Mouse (Mus musculus): Measurements from ENCODE around the gene Celf2. TPM values are rescaled to one million over a fixed set of nuclear protein-coding genes. Genes with fewer than 3 reads are reported as not detected.
A peak's percentile ranks its signal among the peaks of the same experiment; 100 is the strongest.

The Celf2 gene
- polyA plus RNA-seq, 1 experiment, result 231 TPM

GRCm38 (mm10) chr2:6642222-6642850 lies 867.0 kb downstream of the Celf2 start:
- DNase-seq (ENCODE audit: extremely low spot score in 1 of 2, low spot score in 1 of 2), result no peak

- no peak for DNase-seq (ENCODE audit: extremely low spot score in 1 of 2, low spot score in 1 of 2)
Measured at GRCm38 (mm10) chr2:6639370-6639769, 870.0 kb downstream of the Celf2 start.

GRCm38 (mm10) chr2:6637147-6637546 lies 872.2 kb downstream of the Celf2 start:
- no peak for DNase-seq (ENCODE audit: extremely low spot score in 1 of 2, low spot score in 1 of 2)

GRCm38 (mm10) chr2:6634899-6635298 lies 874.5 kb downstream of the Celf2 start:
- DNase-seq (ENCODE audit: extremely low spot score in 1 of 2, low spot score in 1 of 2), result no peak

GRCm38 (mm10) chr2:6633115-6633514 lies 876.2 kb downstream of the Celf2 start:
- DNase-seq (ENCODE audit: extremely low spot score in 1 of 2, low spot score in 1 of 2), result no peak

- DNase-seq (ENCODE audit: extremely low spot score in 1 of 2, low spot score in 1 of 2), result no peak
Measured at GRCm38 (mm10) chr2:6623802-6624201, 885.6 kb downstream of the Celf2 start.

- DNase-seq (ENCODE audit: extremely low spot score in 1 of 2, low spot score in 1 of 2), result no peak
Measured at GRCm38 (mm10) chr2:6622082-6622481, 887.3 kb downstream of the Celf2 start.

GRCm38 (mm10) chr2:6618856-6619255 lies 890.5 kb downstream of the Celf2 start:
- no peak for DNase-seq (ENCODE audit: extremely low spot score in 1 of 2, low spot score in 1 of 2)

- no peak for DNase-seq (ENCODE audit: extremely low spot score in 1 of 2, low spot score in 1 of 2)
Measured at GRCm38 (mm10) chr2:6618450-6618849, 890.9 kb downstream of the Celf2 start.

- no peak for DNase-seq (ENCODE audit: extremely low spot score in 1 of 2, low spot score in 1 of 2)
Measured at GRCm38 (mm10) chr2:6604347-6604746, 905.0 kb downstream of the Celf2 start.

GRCm38 (mm10) chr2:6603880-6604279 lies 905.5 kb downstream of the Celf2 start:
- DNase-seq (ENCODE audit: extremely low spot score in 1 of 2, low spot score in 1 of 2), result no peak

GRCm38 (mm10) chr2:6602163-6602562 lies 907.2 kb downstream of the Celf2 start:
- no peak for DNase-seq (ENCODE audit: extremely low spot score in 1 of 2, low spot score in 1 of 2)

- DNase-seq (ENCODE audit: extremely low spot score in 1 of 2, low spot score in 1 of 2), result no peak
Measured at GRCm38 (mm10) chr2:6598879-6599167, 910.5 kb downstream of the Celf2 start.

GRCm38 (mm10) chr2:6598124-6598878 lies 911.1 kb downstream of the Celf2 start:
- no peak for DNase-seq (ENCODE audit: extremely low spot score in 1 of 2, low spot score in 1 of 2)

- DNase-seq (ENCODE audit: extremely low spot score in 1 of 2, low spot score in 1 of 2), result no peak
Measured at GRCm38 (mm10) chr2:6594736-6595135, 914.6 kb downstream of the Celf2 start.

- DNase-seq (ENCODE audit: extremely low spot score in 1 of 2, low spot score in 1 of 2), result peak in 1 of 2 experiments; percentile 35
Measured at GRCm38 (mm10) chr2:6594160-6594559, 915.2 kb downstream of the Celf2 start.

- DNase-seq (ENCODE audit: extremely low spot score in 1 of 2, low spot score in 1 of 2), result no peak
Measured at GRCm38 (mm10) chr2:6593739-6594138, 915.6 kb downstream of the Celf2 start.

GRCm38 (mm10) chr2:6586122-6586681 lies 923.2 kb downstream of the Celf2 start:
- no peak for DNase-seq (ENCODE audit: extremely low spot score in 1 of 2, low spot score in 1 of 2)

- no peak for DNase-seq (ENCODE audit: extremely low spot score in 1 of 2, low spot score in 1 of 2)
Measured at GRCm38 (mm10) chr2:6585069-6585754, 924.2 kb downstream of the Celf2 start.

GRCm38 (mm10) chr2:6582711-6583110 lies 926.7 kb downstream of the Celf2 start:
- no peak for DNase-seq (ENCODE audit: extremely low spot score in 1 of 2, low spot score in 1 of 2)

GRCm38 (mm10) chr2:6580066-6580465 lies 929.3 kb downstream of the Celf2 start:
- no peak for DNase-seq (ENCODE audit: extremely low spot score in 1 of 2, low spot score in 1 of 2)
